Mouse (Mus musculus) heart, embryonic 14.5 days (tissue): ENCODE measurements around the gene Cux1. TPM values are rescaled to one million over a fixed set of nuclear protein-coding genes. Genes with fewer than 3 reads are reported as not detected.

Experiments
- ATAC-seq: fragments of 200-750 bp; cut with Nextera tagmentation; 2 replicates; pipeline ENCODE4 v1.8.0; 2017; ENCODE audit warnings: low read depth, moderate TSS enrichment; ENCODE audit not compliant: insufficient number of reproducible peaks, insufficient read depth, low FRiP score
- H3K27ac ChIP-seq, 2 experiments: fragments of 200-500 bp in 1 of 2; fragments of 300-500 bp in 1 of 2; sonication (generic) in 1 of 2; replicated peaks in 1 of 2; 2 replicates each; pipeline ENCODE4 v1.5.1; 2012 to 2014; ENCODE audit warnings: low read depth in 2 of 2, low read length in 2 of 2, control low read depth in 1 of 2, mild to moderate bottlenecking in 1 of 2, mixed read lengths in 1 of 2; ENCODE audit not compliant: control insufficient read depth in 1 of 2, insufficient read depth in 1 of 2
- H3K27me3 ChIP-seq: fragments of 300-500 bp; sonication (generic); 2 replicates; pipeline ENCODE4 v1.6.1; 2014; ENCODE audit warnings: mild to moderate bottlenecking, low read length, control low read depth; ENCODE audit not compliant: control insufficient read depth, insufficient read depth
- H3K36me3 ChIP-seq: fragments of 300-500 bp; sonication (generic); 2 replicates; pipeline ENCODE4 v1.6.1; 2014; ENCODE audit warnings: mild to moderate bottlenecking, control low read depth, low read length, mixed read lengths; ENCODE audit not compliant: control insufficient read depth, insufficient read depth
- H3K4me1 ChIP-seq, 2 experiments: fragments of 200-500 bp in 1 of 2; fragments of 300-500 bp in 1 of 2; sonication (generic) in 1 of 2; 2 replicates each; pipeline ENCODE4 v1.6.1; 2012 to 2014; ENCODE audit warnings: low read length in 2 of 2, control low read depth in 1 of 2, mixed read lengths in 1 of 2; ENCODE audit not compliant: control insufficient read depth in 2 of 2, insufficient read depth in 2 of 2
- H3K4me2 ChIP-seq: fragments of 300-500 bp; sonication (generic); 2 replicates; pipeline ENCODE4 v1.6.1; 2014; ENCODE audit warnings: mild to moderate bottlenecking, low read length
- H3K4me3 ChIP-seq, 2 experiments: fragments of 200-500 bp in 1 of 2; fragments of 300-500 bp in 1 of 2; sonication (generic) in 1 of 2; 2 replicates each; pipeline ENCODE4 v1.5.1; 2012 to 2014; ENCODE audit warnings: low read length in 2 of 2, mild to moderate bottlenecking in 2 of 2, control low read depth in 1 of 2, low read depth in 1 of 2, moderate library complexity in 1 of 2; ENCODE audit not compliant: control insufficient read depth in 1 of 2, insufficient read depth in 1 of 2
- H3K9ac ChIP-seq: fragments of 300-500 bp; sonication (generic); 2 replicates; pipeline ENCODE4 v1.6.1; 2014; ENCODE audit warnings: mild to moderate bottlenecking, low read length
- H3K9me3 ChIP-seq: fragments of 300-500 bp; sonication (generic); 2 replicates; pipeline ENCODE4 v1.6.1; 2016; ENCODE audit warnings: low read length, control low read depth; ENCODE audit not compliant: control insufficient read depth
- WGBS: fragments of 180-500 bp; shearing (Covaris S2); extraction: QIAGEN DNeasy Blood & Tissue Kit; methylation state at CpG from one replicate; pipeline ENCODE4 v1.1.7; 2014; 5-methylcytosine and 5-hydroxymethylcytosine counted together
- polyA plus RNA-seq: library from polyadenylated mRNA; unstranded; fragments of >200 nt; fragmentation: Nextera tagmentation; extraction: Ambion mirVana; gene quantifications from 2 replicates; pipeline ENCODE4 v1.2.1, GENCODE M21; 2014

Cux1 gene
- polyA plus RNA-seq, 1 experiment from 2014 or later, result 71.6 TPM

- no peak for ATAC-seq
- no peaks in the 10 kb centered on the region for H3K4me1 ChIP-seq
- no peak overlapping the region for H3K4me2 ChIP-seq
- 71% methylated on average over 12 of the region's 12 CpGs for WGBS
- no peaks in the 10 kb centered on the region for H3K27me3 ChIP-seq
- no peak overlapping the region for H3K4me3 ChIP-seq
- H3K9me3 ChIP-seq, result 0 out of 2 replicates have a peak, but pooled peaks cover 2% of the 10 kb centered on the region
- H3K36me3 ChIP-seq, result no peaks in the 10 kb centered on the region
- no peak overlapping the region for H3K9ac ChIP-seq
- H3K27ac ChIP-seq, result no peak overlapping the region
Observed at GRCm38 (mm10) chr5:136218585-136218984, 348.7 kb downstream of the Cux1 start.

GRCm38 (mm10) chr5:136217932-136218381, 349.3 kb downstream of the Cux1 start:
- Histone ChIP-seq H3K9me3 (0 out of 2 replicates have a peak, but pooled peaks cover 2% of the 10 kb centered on the region), H3K27ac (no peak overlapping the region), H3K4me3 (no peak overlapping the region), H3K4me1 (no peaks in the 10 kb centered on the region), H3K4me2 (no peak overlapping the region), H3K27me3 (no peaks in the 10 kb centered on the region), H3K36me3 (no peaks in the 10 kb centered on the region), H3K9ac (no peak overlapping the region)
- WGBS, result 57% methylated on average over 4 of the region's 4 CpGs
- no peak for ATAC-seq

- no peaks in the 10 kb centered on the region for H3K36me3 ChIP-seq
- H3K4me1 ChIP-seq, result no peaks in the 10 kb centered on the region
- H3K4me2 ChIP-seq, result no peak overlapping the region
- no peak overlapping the region for H3K4me3 ChIP-seq
- WGBS, result 78% methylated on average over 18 of the region's 18 CpGs
- H3K9ac ChIP-seq, result no peak overlapping the region
- H3K27me3 ChIP-seq, result no peaks in the 10 kb centered on the region
- H3K9me3 ChIP-seq, result 0 out of 2 replicates have a peak, but pooled peaks cover 2% of the 10 kb centered on the region
- ATAC-seq, result no peak
- H3K27ac ChIP-seq, result no peak overlapping the region
Observed at GRCm38 (mm10) chr5:136217004-136217665, 350.2 kb downstream of the Cux1 start.

DNA sequence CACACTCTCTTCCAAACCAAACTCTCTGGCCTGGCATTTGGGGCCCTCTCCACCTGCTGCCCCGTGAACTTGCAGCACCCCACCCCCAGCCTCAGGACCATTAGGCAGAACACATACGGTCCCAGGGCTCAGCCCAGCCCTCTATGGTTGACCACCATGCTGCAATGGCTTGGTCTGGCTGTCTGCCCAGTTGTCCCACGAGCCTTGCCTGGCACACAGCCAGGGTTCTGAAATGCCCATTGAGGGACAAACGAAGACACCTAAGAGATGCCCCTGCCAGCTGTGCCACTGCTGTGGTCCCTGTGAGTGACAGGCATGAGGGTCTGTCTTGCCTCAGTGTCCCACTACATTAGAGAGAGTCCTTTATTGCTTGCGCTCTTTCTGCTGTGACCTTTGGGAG, 351.3 kb downstream of the Cux1 start:
- 67% methylated on average over 5 of the region's 5 CpGs for WGBS
- Histone ChIP-seq H3K27ac (no peak overlapping the region), H3K4me3 (no peak overlapping the region), H3K9me3 (0 out of 2 replicates have a peak, but pooled peaks cover 2% of the 10 kb centered on the region), H3K27me3 (no peaks in the 10 kb centered on the region), H3K36me3 (no peaks in the 10 kb centered on the region), H3K4me2 (no peak overlapping the region), H3K4me1 (no peaks in the 10 kb centered on the region), H3K9ac (no peak overlapping the region)
- ATAC-seq, result no peak

GRCm38 (mm10) chr5:136215211-136215610, 352.1 kb downstream of the Cux1 start:
- H3K27ac ChIP-seq, result no peak overlapping the region
- H3K27me3 ChIP-seq, result no peaks in the 10 kb centered on the region
- WGBS, result 87% methylated on average over 3 of the region's 3 CpGs
- no peak overlapping the region for H3K4me3 ChIP-seq
- no peak overlapping the region for H3K4me2 ChIP-seq
- H3K36me3 ChIP-seq, result no peaks in the 10 kb centered on the region
- H3K4me1 ChIP-seq, result no peaks in the 10 kb centered on the region
- no peak for ATAC-seq
- no peak overlapping the region for H3K9ac ChIP-seq
- H3K9me3 ChIP-seq, result 0 out of 2 replicates have a peak, but pooled peaks cover 2% of the 10 kb centered on the region

- Histone ChIP-seq H3K36me3 (no peaks in the 10 kb centered on the region), H3K9ac (no peak overlapping the region), H3K27me3 (no peaks in the 10 kb centered on the region), H3K27ac (no peak overlapping the region), H3K9me3 (0 out of 2 replicates have a peak, but pooled peaks cover 2% of the 10 kb centered on the region), H3K4me3 (no peak overlapping the region), H3K4me1 (no peaks in the 10 kb centered on the region), H3K4me2 (no peak overlapping the region)
- no peak for ATAC-seq
- 82% methylated on average over 5 of the region's 5 CpGs for WGBS
Observed at GRCm38 (mm10) chr5:136213716-136214115, 353.6 kb downstream of the Cux1 start.

- Histone ChIP-seq H3K27me3 (no peaks in the 10 kb centered on the region), H3K27ac (no peak overlapping the region), H3K36me3 (no peaks in the 10 kb centered on the region), H3K4me1 (no peaks in the 10 kb centered on the region), H3K9ac (no peak overlapping the region), H3K4me2 (no peak overlapping the region), H3K4me3 (no peak overlapping the region), H3K9me3 (0 out of 2 replicates have a peak, but pooled peaks cover 2% of the 10 kb centered on the region)
- 84% methylated on average over 11 of the region's 11 CpGs for WGBS
- ATAC-seq, result no peak
Observed at GRCm38 (mm10) chr5:136212716-136213115, 354.6 kb downstream of the Cux1 start.
